Mouse (Mus musculus) C2C12 (cell line): Measurements from ENCODE around the gene Hoxd13.

Experiments used
- CEBPB ChIP-seq: IDR thresholded peaks from one replicate; pipeline ENCODE4 v1.6.1; 2011; ENCODE audit warnings: low read depth, mild to moderate bottlenecking, control low read depth, moderate library complexity
- CTCF ChIP-seq: IDR thresholded peaks from one replicate; pipeline ENCODE4 v1.5.1; 2011; ENCODE audit not compliant: control insufficient read depth, insufficient read depth, insufficient read length
- FOSL1 ChIP-seq: IDR thresholded peaks from one replicate; pipeline ENCODE4 v1.8.0; 2011; ENCODE audit warnings: mild to moderate bottlenecking, low read length; ENCODE audit not compliant: poor library complexity, insufficient read depth, severe bottlenecking
- MAX ChIP-seq: IDR thresholded peaks from one replicate; pipeline ENCODE4 v1.6.1; 2011; ENCODE audit warnings: mild to moderate bottlenecking, control low read depth
- MYOD1 ChIP-seq: IDR thresholded peaks from one replicate; pipeline ENCODE4 v1.6.1; 2011; ENCODE audit warnings: low read depth; ENCODE audit not compliant: control insufficient read depth, insufficient read length
- MYOG ChIP-seq: IDR thresholded peaks from one replicate; pipeline ENCODE4 v1.6.1; 2011; ENCODE audit not compliant: control insufficient read depth, insufficient read length; ENCODE audit errors: extremely low read depth
- USF1 ChIP-seq: IDR thresholded peaks from one replicate; pipeline ENCODE4 v1.6.1; 2011; ENCODE audit warnings: low read depth, mild to moderate bottlenecking, control low read depth, moderate library complexity

- no peak for TF ChIP-seq MAX
- no peak for TF ChIP-seq USF1
- TF ChIP-seq CTCF, result no peak
- TF ChIP-seq CEBPB, result no peak
- no peak for TF ChIP-seq MYOG
- TF ChIP-seq MYOD1, result no peak
- no peak for TF ChIP-seq FOSL1
Observed at GRCm38 (mm10) chr2:74707599-74707998, 39.5 kb downstream of the Hoxd13 start.
